Mouse (Mus musculus) megakaryocyte-erythroid progenitor cell, adult 5-6 weeks (primary cell): ENCODE data around the gene Tdrd3. TPM values are rescaled to one million over a fixed set of nuclear protein-coding genes. Genes with fewer than 3 reads are reported as not detected.

Experiments
- ATAC-seq: replicated peaks from 2 replicates; pipeline ENCODE4 v1.8.0; 2016; ENCODE audit warnings: mild to moderate bottlenecking, inconsistent platforms; ENCODE audit not compliant: severe bottlenecking, poor library complexity, low FRiP score, low TSS enrichment
- total RNA-seq, 2 experiments: library from RNA; stranded (forward) in 1 of 2; stranded (reverse) in 1 of 2; fragments of 200-1000, 215-1000 nt in 1 of 2; fragments of >200 nt in 1 of 2; fragmentation: Nextera tagmentation in 1 of 2; gene quantifications; 2 replicates each; pipeline ENCODE4 v1.2.3; 2014 to 2017

The Tdrd3 gene
- total RNA-seq, 2 experiments from 2014 or later, result 31.7 to 33.5 TPM

- 0 out of 2 replicates have a peak, but pooled peaks have one; percentile 77 for ATAC-seq
Measured at GRCm38 (mm10) chr14:87537127-87537819, 120.8 kb downstream of the Tdrd3 start.

- no peak for ATAC-seq
Measured at GRCm38 (mm10) chr14:87549986-87550385, 133.5 kb downstream of the Tdrd3 start.

- no peak for ATAC-seq
Measured at GRCm38 (mm10) chr14:87552211-87552610, 135.8 kb downstream of the Tdrd3 start.

GRCm38 (mm10) chr14:87563841-87564240 is 147.4 kb downstream of the Tdrd3 start:
- no peak for ATAC-seq

- no peak for ATAC-seq
Measured at GRCm38 (mm10) chr14:87566211-87566610, 149.8 kb downstream of the Tdrd3 start.

GRCm38 (mm10) chr14:87567034-87567461 is 150.6 kb downstream of the Tdrd3 start:
- ATAC-seq, result peak; percentile 54; the same call in 1 of the 2 replicates

- ATAC-seq, result no peak
Measured at GRCm38 (mm10) chr14:87567626-87568446, 151.4 kb downstream of the Tdrd3 start.

- ATAC-seq, result peak; percentile 29; the same call in 1 of the 2 replicates
Measured at GRCm38 (mm10) chr14:87568447-87568908, 152.0 kb downstream of the Tdrd3 start.

- ATAC-seq, result no peak
Measured at GRCm38 (mm10) chr14:87569471-87569870, 153.0 kb downstream of the Tdrd3 start.

GRCm38 (mm10) chr14:87572453-87572852 is 156.0 kb downstream of the Tdrd3 start:
- 0 out of 2 replicates have a peak, but pooled peaks have one; percentile 34 for ATAC-seq

- no peak for ATAC-seq
Measured at GRCm38 (mm10) chr14:87582610-87583009, 166.2 kb downstream of the Tdrd3 start.
